Mouse (Mus musculus) limb, embryonic 12.5 days (tissue): ENCODE measurements at regions not wholly inside any gene's neighbourhood (a gene's known extent, or its start where the extent isn't known, plus 50 kb on each side); places are given as distances from the start of the nearest gene placed in this dataset.
A peak's percentile ranks its signal among the peaks of the same experiment; 100 is the strongest.

Source experiments
- ATAC-seq: fragments of 200-750 bp; cut with Nextera tagmentation; 2 replicates; pipeline ENCODE4 v1.8.0; 2017; ENCODE audit warnings: low read depth, moderate TSS enrichment; ENCODE audit not compliant: insufficient number of reproducible peaks, insufficient read depth, low FRiP score, low TSS enrichment
- H3K27ac ChIP-seq: fragments of 300-500 bp; sonication (generic); 2 replicates; pipeline ENCODE4 v1.5.1; 2016; ENCODE audit warnings: mild to moderate bottlenecking, moderate library complexity
- H3K27me3 ChIP-seq: fragments of 300-500 bp; sonication (generic); 2 replicates; pipeline ENCODE4 v1.6.1; 2016; ENCODE audit warnings: mild to moderate bottlenecking, moderate library complexity
- H3K36me3 ChIP-seq: fragments of 300-500 bp; sonication (generic); 2 replicates; pipeline ENCODE4 v1.6.1; 2016; ENCODE audit warnings: mild to moderate bottlenecking, moderate library complexity
- H3K4me1 ChIP-seq: fragments of 300-500 bp; sonication (generic); replicated peaks from 2 replicates; pipeline ENCODE4 v1.6.1; 2016
- H3K4me2 ChIP-seq: fragments of 300-500 bp; sonication (generic); 2 replicates; pipeline ENCODE4 v1.6.1; 2016; ENCODE audit warnings: mild to moderate bottlenecking, moderate library complexity
- H3K4me3 ChIP-seq: fragments of 300-500 bp; sonication (generic); replicated peaks from 2 replicates; pipeline ENCODE4 v1.5.1; 2016; ENCODE audit warnings: mild to moderate bottlenecking
- H3K9ac ChIP-seq: fragments of 300-500 bp; sonication (generic); replicated peaks from 2 replicates; pipeline ENCODE4 v1.6.1; 2016; ENCODE audit warnings: mild to moderate bottlenecking, moderate library complexity
- H3K9me3 ChIP-seq: fragments of 300-500 bp; sonication (generic); 2 replicates; pipeline ENCODE4 v1.6.1; 2016; ENCODE audit warnings: mild to moderate bottlenecking, moderate library complexity
- WGBS: fragments of 180-500 bp; shearing (Covaris S2); methylation state at CpG from one replicate; pipeline ENCODE4 v1.1.7; 2016; 5-methylcytosine and 5-hydroxymethylcytosine counted together

- H3K9me3 ChIP-seq = no peaks in the 10 kb centered on the region
- WGBS = 90% methylated on average over 3 of the region's 3 CpGs
- H3K36me3 ChIP-seq = no peaks in the 10 kb centered on the region
- no peaks in the 10 kb centered on the region for H3K27me3 ChIP-seq
- no peak overlapping the region for H3K9ac ChIP-seq
- H3K4me1 ChIP-seq = no peaks in the 10 kb centered on the region
- no peak overlapping the region for H3K4me3 ChIP-seq
- no peak for ATAC-seq
- no peak overlapping the region for H3K4me2 ChIP-seq
- no peak overlapping the region for H3K27ac ChIP-seq
Observed at GRCm38 (mm10) chr1:167905424-167905823, 216.4 kb downstream of the Lmx1a start.

- H3K27ac ChIP-seq = no peak overlapping the region
- no peaks in the 10 kb centered on the region for H3K9me3 ChIP-seq
- peaks cover 9% of the 10 kb centered on the region for H3K27me3 ChIP-seq
- no peak for ATAC-seq
- WGBS = 84% methylated on average over 3 of the region's 3 CpGs
- no peak overlapping the region for H3K9ac ChIP-seq
- no peak overlapping the region for H3K4me3 ChIP-seq
- H3K36me3 ChIP-seq = no peaks in the 10 kb centered on the region
- peaks cover 3% of the 10 kb centered on the region for H3K4me1 ChIP-seq
- no peak overlapping the region for H3K4me2 ChIP-seq
Observed at GRCm38 (mm10) chr1:167912074-167912473, 223.0 kb downstream of the Lmx1a start.

DNA sequence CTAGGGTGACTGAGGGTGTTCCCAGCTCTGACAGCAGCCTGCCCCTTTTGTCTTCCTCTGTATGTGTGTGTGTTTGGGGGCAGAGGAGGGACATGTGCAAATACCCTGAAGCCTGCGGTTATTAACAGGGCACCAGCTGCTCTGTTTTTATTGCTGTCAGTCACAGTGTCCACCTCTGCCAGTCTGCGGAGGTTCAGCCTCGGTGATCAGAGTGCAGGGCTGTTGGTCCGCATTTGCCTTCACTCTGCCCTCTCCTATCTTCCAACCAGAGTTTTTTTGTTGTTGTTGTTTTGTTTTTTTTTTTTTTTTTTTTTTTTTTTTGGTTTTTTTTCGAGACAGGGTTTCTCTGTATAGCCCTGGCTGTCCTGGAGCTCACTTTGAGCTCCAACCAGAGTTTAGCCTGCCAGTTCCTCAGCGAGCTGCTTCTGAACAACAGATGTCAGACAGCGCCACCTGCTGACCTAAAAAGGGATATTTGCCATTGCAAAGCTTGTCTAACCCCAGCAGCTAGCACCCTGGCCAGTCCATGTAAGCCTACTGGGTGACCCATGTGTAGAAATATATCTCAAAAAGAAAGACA lies 226.0 kb downstream of the Lmx1a start:
- Histone ChIP-seq H3K27me3 (peaks cover 9% of the 10 kb centered on the region), H3K4me2 (no peak overlapping the region), H3K27ac (no peak overlapping the region), H3K9ac (no peak overlapping the region), H3K36me3 (no peaks in the 10 kb centered on the region), H3K4me1 (peaks cover 3% of the 10 kb centered on the region), H3K4me3 (no peak overlapping the region), H3K9me3 (no peaks in the 10 kb centered on the region)
- 25% methylated on average over 7 of the region's 7 CpGs for WGBS
- peak; percentile 82 for ATAC-seq

DNA sequence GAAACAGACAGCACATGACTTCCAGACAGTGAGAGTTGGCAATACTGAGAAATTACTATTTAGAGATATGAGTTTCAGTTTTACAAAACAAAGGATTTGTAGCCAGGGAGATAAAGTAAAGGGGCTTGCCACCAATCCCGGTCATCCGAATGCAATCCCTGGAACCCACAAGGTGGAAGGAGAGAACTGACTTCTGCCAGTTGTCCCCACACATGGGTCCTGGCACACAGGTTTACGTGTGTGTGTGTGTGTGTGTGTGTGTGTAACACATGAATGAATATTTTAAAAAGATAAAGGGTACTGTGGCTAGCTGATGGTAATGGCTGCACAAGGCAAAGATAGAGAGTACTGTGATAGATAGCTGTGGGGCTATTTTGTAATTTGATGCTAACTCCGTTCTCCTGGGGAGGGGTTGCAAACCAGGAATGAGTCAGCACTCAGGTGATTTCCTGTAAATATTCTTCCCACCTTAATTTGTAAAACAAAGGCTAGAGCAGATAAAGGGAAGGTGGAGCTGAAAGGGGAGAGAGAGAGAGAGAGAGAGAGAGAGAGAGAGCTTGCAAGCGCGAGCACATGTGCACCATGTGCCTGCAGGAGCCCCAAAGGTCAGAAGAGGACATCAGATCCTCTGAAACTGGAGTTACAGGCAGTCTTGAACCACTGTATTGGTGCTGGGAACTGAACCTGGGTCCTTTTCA lies 226.7 kb downstream of the Lmx1a start:
- Histone ChIP-seq H3K27me3 (peaks cover 9% of the 10 kb centered on the region), H3K36me3 (no peaks in the 10 kb centered on the region), H3K4me2 (no peak overlapping the region), H3K4me1 (peaks cover 3% of the 10 kb centered on the region), H3K9me3 (no peaks in the 10 kb centered on the region), H3K4me3 (no peak overlapping the region), H3K27ac (no peak overlapping the region), H3K9ac (no peak overlapping the region)
- 55% methylated on average over 6 of the region's 6 CpGs for WGBS
- no peak for ATAC-seq

GRCm38 (mm10) chr1:167922917-167923316 lies 233.9 kb downstream of the Lmx1a start:
- Histone ChIP-seq H3K4me2 (no peak overlapping the region), H3K9ac (no peak overlapping the region), H3K4me1 (no peaks in the 10 kb centered on the region; the same call in 1 of the 2 replicates), H3K4me3 (no peak overlapping the region), H3K9me3 (no peaks in the 10 kb centered on the region), H3K27me3 (peaks cover 10% of the 10 kb centered on the region), H3K27ac (no peak overlapping the region), H3K36me3 (no peaks in the 10 kb centered on the region)
- 85% methylated on average over 7 of the region's 7 CpGs for WGBS
- no peak for ATAC-seq

GRCm38 (mm10) chr1:167928060-167928467 lies 239.0 kb downstream of the Lmx1a start:
- peak; percentile 41 for ATAC-seq
- no peak overlapping the region for H3K4me3 ChIP-seq
- 7% methylated on average over 4 of the region's 4 CpGs for WGBS

GRCm38 (mm10) chr1:167929729-167930341 lies 240.8 kb downstream of the Lmx1a start:
- 1% methylated on average over 28 of the region's 28 CpGs for WGBS
- no peak overlapping the region for H3K27ac ChIP-seq

More at GRCm38 (mm10) chr1:167928060-167928467, 239.0 kb downstream of the Lmx1a start:
- H3K27ac ChIP-seq = no peak overlapping the region
- H3K9ac ChIP-seq = no peak overlapping the region
- H3K36me3 ChIP-seq = no peaks in the 10 kb centered on the region
- peaks cover 11% of the 10 kb centered on the region; the same call in 1 of the 2 replicates for H3K4me1 ChIP-seq
- peaks cover 28% of the 10 kb centered on the region for H3K27me3 ChIP-seq
- H3K9me3 ChIP-seq = no peaks in the 10 kb centered on the region
- no peak overlapping the region for H3K4me2 ChIP-seq

DNA sequence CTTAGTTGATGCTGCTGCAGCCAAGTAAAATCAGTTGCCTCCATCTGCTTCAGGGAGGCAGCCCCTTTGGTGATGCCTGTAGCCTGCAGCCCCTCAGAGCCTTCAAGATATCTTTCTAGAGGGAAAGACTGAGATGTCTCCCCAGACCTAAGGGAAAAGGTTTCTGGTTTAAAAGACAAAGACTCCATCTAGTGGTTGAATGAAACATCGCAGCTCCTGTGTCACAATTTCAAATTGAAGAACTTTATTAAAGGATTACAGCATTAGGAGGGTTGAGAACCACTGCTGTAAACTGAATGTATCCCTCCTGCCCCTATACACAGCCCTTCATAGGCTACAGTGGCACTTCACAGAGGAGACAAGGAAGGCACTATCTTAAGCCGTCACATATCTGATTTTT lies 243.1 kb downstream of the Lmx1a start:
- H3K4me1 ChIP-seq = peaks cover 11% of the 10 kb centered on the region; the same call in 1 of the 2 replicates
- H3K27me3 ChIP-seq = peaks cover 29% of the 10 kb centered on the region
- no peak overlapping the region for H3K27ac ChIP-seq
- ATAC-seq = no peak
- 48% methylated on average over 2 of the region's 2 CpGs for WGBS
- H3K9ac ChIP-seq = no peak overlapping the region
- H3K36me3 ChIP-seq = no peaks in the 10 kb centered on the region
- H3K4me3 ChIP-seq = no peak overlapping the region
- H3K9me3 ChIP-seq = no peaks in the 10 kb centered on the region
- H3K4me2 ChIP-seq = no peak overlapping the region

More at GRCm38 (mm10) chr1:167929729-167930341, 240.8 kb downstream of the Lmx1a start:
- H3K27me3 ChIP-seq = peaks cover 28% of the 10 kb centered on the region
- no peaks in the 10 kb centered on the region for H3K9me3 ChIP-seq
- H3K9ac ChIP-seq = peak overlapping the region; percentile 50
- ATAC-seq = peak; percentile 57; the same call in 1 of the 2 replicates
- H3K36me3 ChIP-seq = no peaks in the 10 kb centered on the region
- H3K4me3 ChIP-seq = peak overlapping the region; percentile 44
- H3K4me1 ChIP-seq = peaks cover 11% of the 10 kb centered on the region; the same call in 1 of the 2 replicates
- peak overlapping the region; percentile 89 for H3K4me2 ChIP-seq

GRCm38 (mm10) chr1:167936726-167937125 lies 247.7 kb downstream of the Lmx1a start:
- H3K9ac ChIP-seq = no peak overlapping the region

DNA sequence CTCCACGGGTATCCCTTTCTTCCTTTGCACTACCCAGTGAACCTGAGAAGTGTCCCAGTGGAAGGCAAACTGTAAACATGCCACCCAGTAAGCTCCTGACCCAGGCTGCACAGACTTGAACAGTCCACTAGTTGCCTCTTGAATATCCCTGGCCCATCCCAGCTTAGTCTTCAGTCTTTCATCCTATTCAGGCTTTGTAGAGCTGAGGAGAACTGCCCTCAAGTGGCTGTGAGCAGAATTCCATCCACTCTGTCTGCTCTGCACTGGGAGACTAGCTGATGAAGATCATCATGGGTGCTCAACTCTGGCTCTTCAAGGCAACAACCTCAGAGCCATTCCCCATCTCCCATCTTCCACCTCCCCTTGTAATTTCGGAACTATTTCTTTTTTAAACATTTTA lies 249.1 kb downstream of the Lmx1a start:
- H3K4me3 ChIP-seq = no peak overlapping the region
- no peak for ATAC-seq
- H3K4me1 ChIP-seq = no peaks in the 10 kb centered on the region
- no peak overlapping the region for H3K4me2 ChIP-seq
- no peak overlapping the region for H3K9ac ChIP-seq
- H3K36me3 ChIP-seq = no peaks in the 10 kb centered on the region
- no peak overlapping the region for H3K27ac ChIP-seq
- 81% methylated on average over 2 of the region's 2 CpGs for WGBS
- H3K9me3 ChIP-seq = no peaks in the 10 kb centered on the region
- H3K27me3 ChIP-seq = peaks cover 3% of the 10 kb centered on the region; the same call in 1 of the 2 replicates

More at GRCm38 (mm10) chr1:167936726-167937125, 247.7 kb downstream of the Lmx1a start:
- no peaks in the 10 kb centered on the region for H3K4me1 ChIP-seq
- no peaks in the 10 kb centered on the region for H3K9me3 ChIP-seq
- no peak overlapping the region for H3K4me3 ChIP-seq
- no peak overlapping the region for H3K4me2 ChIP-seq
- no peak for ATAC-seq
- H3K27ac ChIP-seq = no peak overlapping the region
- peaks cover 3% of the 10 kb centered on the region; the same call in 1 of the 2 replicates for H3K27me3 ChIP-seq
- no peaks in the 10 kb centered on the region for H3K36me3 ChIP-seq
- WGBS = 79% methylated on average over 4 of the region's 4 CpGs

DNA sequence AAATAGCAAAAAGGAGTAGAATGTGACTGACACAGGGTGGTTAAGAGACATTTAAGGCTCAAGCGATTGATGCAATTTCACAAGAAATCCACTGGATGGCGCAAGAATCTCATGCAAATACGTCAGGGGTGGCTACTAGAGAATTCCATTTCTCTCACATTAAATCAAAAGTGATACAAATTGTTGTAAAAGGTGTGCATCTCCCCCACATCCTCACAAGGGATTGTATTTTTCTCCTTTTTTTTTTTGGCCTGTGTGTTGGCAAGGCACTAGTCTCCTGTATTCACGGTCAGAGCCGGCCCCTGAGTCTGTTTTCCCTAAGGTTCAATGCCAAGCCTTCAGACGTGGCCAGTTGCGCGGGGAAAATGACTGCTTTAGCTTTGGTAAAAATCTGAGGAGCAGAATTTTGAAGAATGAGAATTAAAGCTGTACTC lies 253.0 kb downstream of the Lmx1a start:
- H3K9me3 ChIP-seq = no peaks in the 10 kb centered on the region
- no peaks in the 10 kb centered on the region for H3K36me3 ChIP-seq
- H3K27ac ChIP-seq = no peak overlapping the region
- ATAC-seq = no peak
- 51% methylated on average over 8 of the region's 8 CpGs for WGBS
- no peaks in the 10 kb centered on the region; the same call in 1 of the 2 replicates for H3K27me3 ChIP-seq
- no peak overlapping the region for H3K4me2 ChIP-seq
- H3K9ac ChIP-seq = no peak overlapping the region
- H3K4me3 ChIP-seq = no peak overlapping the region
- no peaks in the 10 kb centered on the region for H3K4me1 ChIP-seq
